Mouse (Mus musculus) layer of hippocampus, adult 6 months (tissue): Measurements from ENCODE around the gene Trp53bp1. TPM values are rescaled to one million over a fixed set of nuclear protein-coding genes. Genes with fewer than 3 reads are reported as not detected.

ENCODE experiments used
- long read RNA-seq, 2 experiments: library from polyadenylated mRNA; unstranded; transcript quantifications; one replicate each; pipeline ENCODE4 v2.0.0; 2019 to 2020
- polyA plus RNA-seq: library from polyadenylated mRNA; unstranded; fragments of <200 nt; fragmentation: Nextera tagmentation; gene quantifications from 2 replicates; pipeline ENCODE4 v1.2.3, GENCODE M21; 2021

Gene Trp53bp1
- 20.1 and 21.6 TPM in 2 replicates for polyA plus RNA-seq
- long read RNA-seq, experiment 1, full-length matches to known transcripts = 5 of 38 reads
- long read RNA-seq, experiment 1, partial matches to known transcripts = 30 of 38 reads
- long read RNA-seq, experiment 1, other reads (novel, unspliced or antisense) = 3 of 38 reads
- long read RNA-seq, experiment 2, full-length matches to known transcripts = 11 of 150 reads
- long read RNA-seq, experiment 2, partial matches to known transcripts = 69 of 150 reads
- long read RNA-seq, experiment 2, other reads (novel, unspliced or antisense) = 70 of 150 reads

DNA sequence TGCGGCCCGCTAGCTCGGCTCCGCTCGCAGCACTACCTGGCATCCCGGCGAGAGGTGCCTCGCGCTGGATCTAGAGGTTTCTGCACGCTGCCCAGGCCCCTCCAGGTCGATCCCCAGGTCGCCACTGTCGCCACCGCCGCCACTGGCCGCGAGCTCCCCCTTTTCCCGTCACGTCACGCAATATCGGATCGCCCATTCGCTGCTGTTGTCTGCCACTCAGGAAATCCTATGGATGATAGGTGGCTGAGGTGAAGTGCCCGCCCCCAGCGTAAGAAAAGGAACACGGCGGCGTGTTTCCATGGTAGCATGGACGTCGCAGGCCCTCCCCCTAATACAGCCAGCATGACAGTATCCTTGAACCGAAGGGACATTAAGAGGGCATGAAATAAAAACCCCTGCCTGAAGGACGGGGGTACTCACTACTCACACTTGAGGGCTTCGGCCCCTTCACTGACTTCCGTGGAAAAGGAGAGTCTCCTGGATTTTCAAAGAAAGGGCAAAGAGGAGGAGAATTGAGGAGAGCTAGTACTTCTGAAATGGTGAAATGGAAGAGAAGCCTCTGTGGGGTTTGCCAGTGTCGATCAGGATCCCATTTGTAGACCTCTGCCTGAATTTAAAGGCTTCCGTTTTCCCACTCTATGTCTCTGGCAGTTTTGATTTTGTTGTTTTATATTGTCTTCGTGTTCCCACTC lies at the start of gene Trp53bp1:
Trp53bp1 (minus strand) TSS at position 172 of the 692 bp plus-strand sequence.

DNA sequence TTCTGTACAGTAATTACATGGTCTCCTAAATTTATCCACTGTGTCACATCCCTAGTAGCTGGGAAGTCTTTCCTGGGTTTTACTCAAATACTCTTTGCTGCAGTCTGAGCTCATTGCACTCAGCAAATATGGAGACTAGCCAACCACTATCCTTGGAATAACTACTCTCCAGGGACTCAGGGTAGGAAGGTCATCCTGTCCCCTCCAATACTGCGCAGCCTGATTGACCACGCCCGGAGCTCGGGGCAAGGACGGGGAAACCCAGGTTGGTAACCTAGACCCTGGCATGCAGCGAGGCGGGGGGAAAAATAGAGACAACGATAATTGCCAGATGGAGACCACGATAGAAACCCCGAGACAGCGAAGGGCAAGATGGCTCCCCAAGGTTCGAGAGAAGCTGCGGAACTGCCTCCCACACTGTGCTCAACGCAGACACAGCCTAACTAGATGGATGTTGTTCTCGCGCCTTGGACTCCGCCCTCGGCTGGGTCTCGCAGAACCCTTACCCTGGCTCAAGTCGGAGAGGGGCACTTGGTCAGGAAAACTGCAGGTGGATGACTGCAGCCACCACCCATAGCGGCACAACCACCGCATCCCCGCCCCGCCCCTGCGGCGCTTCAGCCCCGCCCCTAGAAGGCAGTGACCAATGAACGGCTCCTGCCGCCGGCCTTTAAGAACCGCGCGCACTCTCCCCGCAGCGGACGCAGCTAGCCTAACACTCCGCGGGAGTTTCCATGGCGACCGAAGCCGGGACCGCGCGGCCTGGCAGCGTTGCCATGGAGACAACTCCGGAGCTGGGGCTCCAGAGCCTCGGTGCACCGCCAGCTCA lies 17.9 kb upstream of the Trp53bp1 start, which contains the start of gene Map1a:
Map1a (plus strand) TSS at position 700 of the 829 bp plus-strand sequence.

GRCm38 (mm10) chr2:121170980-121171742 lies 100.0 kb downstream of the Trp53bp1 start, which contains the start of gene Zscan29:
Gene Zscan29, minus strand, starts transcription at chr2:121171125.

DNA sequence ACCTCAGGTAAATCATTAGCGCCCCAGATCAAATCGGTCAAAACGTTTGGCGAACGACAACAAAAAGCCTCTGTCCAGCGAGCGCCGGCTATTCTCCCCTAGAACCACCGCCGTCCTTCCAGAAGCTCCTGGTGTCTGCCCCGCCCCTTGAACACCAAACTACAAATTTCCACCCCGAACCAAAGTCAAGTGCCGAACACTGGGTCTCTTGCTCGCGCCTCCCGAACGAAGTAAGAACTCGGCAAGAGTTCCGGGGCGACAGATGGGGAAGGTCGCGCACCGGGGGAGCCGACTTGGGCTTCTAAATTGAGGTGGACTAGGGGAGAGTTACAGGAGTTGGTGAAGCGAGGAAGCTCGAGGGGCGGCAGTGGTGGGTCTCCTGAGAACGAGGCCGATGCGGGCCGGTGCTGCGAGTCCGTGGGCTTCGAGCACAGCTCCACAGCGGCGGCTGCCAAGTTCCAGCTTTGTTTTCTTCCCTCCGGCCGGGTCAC lies 100.7 kb downstream of the Trp53bp1 start, which contains the start of gene Tubgcp4:
Tubgcp4 (plus strand) TSS at position 174 of the 491 bp plus-strand sequence.

Other genes with a start within 250 kb of the Trp53bp1 start
- not detected in 2 replicates for gene Epb42, start 234.3 kb downstream of the Trp53bp1 start, polyA plus RNA-seq
- not detected in 2 replicates for gene Tgm5, start 185.6 kb downstream of the Trp53bp1 start, polyA plus RNA-seq
- gene Tgm7, start 161.6 kb downstream of the Trp53bp1 start, polyA plus RNA-seq = not detected in 2 replicates
- 10.6 and 11.4 TPM in 2 replicates for gene Adal, start 131.0 kb downstream of the Trp53bp1 start, polyA plus RNA-seq
- gene Lcmt2, start 130.8 kb downstream of the Trp53bp1 start, polyA plus RNA-seq = 7.2 and 10.3 TPM in 2 replicates
- gene Tubgcp4, start 100.8 kb downstream of the Trp53bp1 start, polyA plus RNA-seq = 9.9 and 10.8 TPM in 2 replicates
- 1.6 and 2.0 TPM in 2 replicates for gene Zscan29, start 100.3 kb downstream of the Trp53bp1 start, polyA plus RNA-seq
- 122 and 145 TPM in 2 replicates for gene Map1a, start 18.2 kb upstream of the Trp53bp1 start, polyA plus RNA-seq
- 20.9 and 23.7 TPM in 2 replicates for gene Ppip5k1, start 84.0 kb upstream of the Trp53bp1 start, polyA plus RNA-seq
- gene Ckmt1, start 86.3 kb upstream of the Trp53bp1 start, polyA plus RNA-seq = 323 and 342 TPM in 2 replicates
- 0.06 and 0.10 TPM in 2 replicates for gene Strc, start 115.8 kb upstream of the Trp53bp1 start, polyA plus RNA-seq
- gene Pdia3, start 142.4 kb upstream of the Trp53bp1 start, polyA plus RNA-seq = 70.8 and 80.6 TPM in 2 replicates
- 1.3 and 1.4 TPM in 2 replicates for gene Catsper2, start 142.4 kb upstream of the Trp53bp1 start, polyA plus RNA-seq
- 1.0 and 1.1 TPM in 2 replicates for gene Ell3, start 172.9 kb upstream of the Trp53bp1 start, polyA plus RNA-seq
- 653 and 686 TPM in 2 replicates for gene Serf2, start 177.8 kb upstream of the Trp53bp1 start, polyA plus RNA-seq
- 127 and 137 TPM in 2 replicates for gene Hypk, start 181.9 kb upstream of the Trp53bp1 start, polyA plus RNA-seq
- gene Serinc4, start 185.4 kb upstream of the Trp53bp1 start, polyA plus RNA-seq = 0.11 and 0.25 TPM in 2 replicates
- gene Mfap1b, start 202.7 kb upstream of the Trp53bp1 start, polyA plus RNA-seq = 47.6 and 50.2 TPM in 2 replicates
- 11.9 and 14.6 TPM in 2 replicates for gene Mfap1a, start 235.3 kb upstream of the Trp53bp1 start, polyA plus RNA-seq
- gene Wdr76, start 235.3 kb upstream of the Trp53bp1 start, polyA plus RNA-seq = 1.0 and 1.1 TPM in 2 replicates